Mouse (Mus musculus) T-helper 1 cell (primary cell): ENCODE data around the gene P3h2.

Experiments used
- in situ Hi-C: fragments of 300-600 bp; cut with MboI, MseI; formaldehyde crosslinking; loops from one replicate; pipeline ENCODE4 v1.15.1; 2025; ENCODE audit warnings: high pct_unique_total_duplicates

P3h2 gene

GRCm38 (mm10) chr16:25983635-25984034, 121.9 kb downstream of the P3h2 start:
- in situ Hi-C loops, result no loop called here

GRCm38 (mm10) chr16:25979037-25979436, 126.5 kb downstream of the P3h2 start:
- in situ Hi-C loops, result loop anchor here (10.0 kb wide), 1 partner anchor 596 kb away; no protein-coding TSS in a partner anchor

- in situ Hi-C loops, result loop anchor here (10.0 kb wide), 1 partner anchor 598 kb away; no protein-coding TSS in a partner anchor
Measured at GRCm38 (mm10) chr16:25977210-25977609, 128.4 kb downstream of the P3h2 start.

GRCm38 (mm10) chr16:25971285-25971684, 134.3 kb downstream of the P3h2 start:
- in situ Hi-C loops, result loop anchor here (10.0 to 25.0 kb wide), 2 partner anchors 604 to 1491 kb away; no protein-coding TSS in a partner anchor

- in situ Hi-C loops, result loop anchor here (10.0 to 25.0 kb wide), 2 partner anchors 604 to 1492 kb away; no protein-coding TSS in a partner anchor
Measured at GRCm38 (mm10) chr16:25970720-25971119, 134.9 kb downstream of the P3h2 start.

GRCm38 (mm10) chr16:25970193-25970592, 135.4 kb downstream of the P3h2 start:
- in situ Hi-C loops, result loop anchor here (10.0 to 25.0 kb wide), 2 partner anchors 605 to 1492 kb away; no protein-coding TSS in a partner anchor

- in situ Hi-C loops, result loop anchor here (10.0 to 25.0 kb wide), 2 partner anchors 528 to 1495 kb away; no protein-coding TSS in a partner anchor
Measured at GRCm38 (mm10) chr16:25967297-25967696, 138.3 kb downstream of the P3h2 start.

GRCm38 (mm10) chr16:25963856-25964255, 141.7 kb downstream of the P3h2 start:
- in situ Hi-C loops, result loop anchor here (5.0 to 25.0 kb wide), 3 partner anchors 228 to 1498 kb away; no protein-coding TSS in a partner anchor

GRCm38 (mm10) chr16:25960345-25960744, 145.2 kb downstream of the P3h2 start:
- in situ Hi-C loops, result loop anchor here (5.0 to 25.0 kb wide), 3 partner anchors 232 to 1502 kb away; no protein-coding TSS in a partner anchor

- in situ Hi-C loops, result loop anchor here (5.0 to 25.0 kb wide), 4 partner anchors 232 to 1502 kb away; no protein-coding TSS in a partner anchor
Measured at GRCm38 (mm10) chr16:25959929-25960328, 145.7 kb downstream of the P3h2 start.

GRCm38 (mm10) chr16:25958650-25959238, 146.8 kb downstream of the P3h2 start:
- in situ Hi-C loops, result loop anchor here (10.0 to 25.0 kb wide), 2 partner anchors 1164 to 1504 kb away; no protein-coding TSS in a partner anchor

- in situ Hi-C loops, result loop anchor here (10.0 to 25.0 kb wide), 2 partner anchors 1163 to 1504 kb away; no protein-coding TSS in a partner anchor
Measured at GRCm38 (mm10) chr16:25958213-25958612, 147.4 kb downstream of the P3h2 start.

GRCm38 (mm10) chr16:25956831-25957230, 148.8 kb downstream of the P3h2 start:
- in situ Hi-C loops, result loop anchor here (10.0 to 25.0 kb wide), 2 partner anchors 1162 to 1505 kb away; no protein-coding TSS in a partner anchor

GRCm38 (mm10) chr16:25954614-25955013, 151.0 kb downstream of the P3h2 start:
- in situ Hi-C loops, result loop anchor here (10.0 to 25.0 kb wide), 2 partner anchors 1160 to 1508 kb away; no protein-coding TSS in a partner anchor

- in situ Hi-C loops, result loop anchor here (10.0 to 25.0 kb wide), 2 partner anchors 1159 to 1509 kb away; no protein-coding TSS in a partner anchor
Measured at GRCm38 (mm10) chr16:25953359-25953758, 152.2 kb downstream of the P3h2 start.

- in situ Hi-C loops, result loop anchor here (10.0 to 25.0 kb wide), 2 partner anchors 1157 to 1510 kb away; no protein-coding TSS in a partner anchor
Measured at GRCm38 (mm10) chr16:25952005-25952404, 153.6 kb downstream of the P3h2 start.

GRCm38 (mm10) chr16:25948067-25948466, 157.5 kb downstream of the P3h2 start:
- in situ Hi-C loops, result loop anchor here (5.0 kb wide), 1 partner anchor 571 kb away; no protein-coding TSS in a partner anchor

- in situ Hi-C loops, result loop anchor here (5.0 kb wide), 1 partner anchor 568 kb away; no protein-coding TSS in a partner anchor
Measured at GRCm38 (mm10) chr16:25945151-25945955, 160.2 kb downstream of the P3h2 start.

- in situ Hi-C loops, result no loop called here
Measured at GRCm38 (mm10) chr16:25942261-25942660, 163.3 kb downstream of the P3h2 start.

- in situ Hi-C loops, result no loop called here
Measured at GRCm38 (mm10) chr16:25934181-25934580, 171.4 kb downstream of the P3h2 start.

- in situ Hi-C loops, result no loop called here
Measured at GRCm38 (mm10) chr16:25912185-25912584, 193.4 kb downstream of the P3h2 start.
